Mouse (Mus musculus) lung, adult 2 months (tissue): ENCODE measurements around the gene Hcn1.

Source experiments
- CTCF ChIP-seq: fragments of 200-500 bp; IDR thresholded peaks from 2 replicates; pipeline ENCODE4 v1.5.1; 2011; ENCODE audit warnings: mild to moderate bottlenecking, low read length, control low read depth; ENCODE audit not compliant: insufficient read depth
- POLR2A ChIP-seq: fragments of 200-500 bp; IDR thresholded peaks from 2 replicates; pipeline ENCODE4 v1.6.1; 2011; ENCODE audit warnings: low read depth, mild to moderate bottlenecking, control low read depth, low read length, borderline replicate concordance; ENCODE audit errors: extremely low read depth

- TF ChIP-seq CTCF = no peak
- TF ChIP-seq POLR2A = no peak
Measured at GRCm38 (mm10) chr13:117765487-117765886, 163.4 kb downstream of the Hcn1 start.
